ENCODE assay signal across 13 mouse cellular contexts in genomic region chr3:103256089-103256819, GRCm38 (mm10). TPM values are rescaled to one million over a fixed set of nuclear protein-coding genes. Genes with fewer than 3 reads are reported as not detected.
DNase-seq lines count a peak whose midpoint lies in the region; ATAC-seq and TF ChIP-seq lines count a peak whose summit lies in the region.
"Had no signal": no experiment of that assay in that cellular context is flagged by ENCODE, and none has a peak within 500 bp of the region (broad histone marks: within the 10 kb centered on the region; RNA-seq: fewer than 3 reads in every experiment).

No protein-coding gene starts in this region.

- intact Hi-C loops in heart, postnatal 10 days (cut with DNase I): no loop called here

- no peak overlapping the region for H3K9ac ChIP-seq in stomach, postnatal 0 days (ENCODE audit: low read length)
- H3K9ac ChIP-seq: limb, embryonic 15.5 days had no signal

- WGBS in lung, adult 2 months: 19% methylated on average over 10 of the region's 10 CpGs
- WGBS in stomach, postnatal 0 days: 37% methylated on average over 10 of the region's 10 CpGs
- WGBS in limb, embryonic 10.5 days: 66% methylated on average over 10 of the region's 10 CpGs

- H3K4me3 ChIP-seq in lung, adult 2 months (replicated peaks; ENCODE audit: extremely low read depth, low read depth, low read length): no peak overlapping the region
- no peak overlapping the region for H3K4me3 ChIP-seq in stomach, postnatal 0 days (ENCODE audit: low read depth, low read length)
- no peak overlapping the region for H3K4me3 ChIP-seq in limb, embryonic 10.5 days
- H3K4me3 ChIP-seq: gastrocnemius, adult 2 months; limb, embryonic 15.5 days had no signal

- no peaks in the 10 kb centered on the region for H3K27me3 ChIP-seq in stomach, postnatal 0 days (ENCODE audit: control insufficient read depth, insufficient read depth, low read length)
- H3K27me3 ChIP-seq in limb, embryonic 10.5 days (ENCODE audit: low read depth, poor library complexity, severe bottlenecking): no peaks in the 10 kb centered on the region
- H3K27me3 ChIP-seq: limb, embryonic 15.5 days had no signal

- peak; percentile 23 to 49 for DNase-seq in urinary bladder, adult 18-20 months (ENCODE audit: low spot score in 2 of 2)
- no peak for DNase-seq in urinary bladder, postnatal 10 days (ENCODE audit: low spot score)
- DNase-seq in heart, postnatal 10 days: peak; percentile 2 to 3
- peak; percentile 26 for DNase-seq in lung, adult 2 months
- peak; percentile 74 for DNase-seq in stomach, postnatal 0 days (ENCODE audit: low spot score)
- DNase-seq in cerebellum, adult 11 months: no peak
- no peak for DNase-seq in adrenal gland, adult 8-10 months
- DNase-seq in limb, embryonic 10.5 days (ENCODE audit: low spot score): no peak
- DNase-seq: cerebellum, adult 8-10 months; gastrocnemius, adult 2 months; kidney, adult 11 months; right cerebral cortex, adult 18-20 months had no signal

- no peaks in the 10 kb centered on the region for H3K9me3 ChIP-seq in stomach, postnatal 0 days (ENCODE audit: control insufficient read depth, low read length)
- no peaks in the 10 kb centered on the region for H3K9me3 ChIP-seq in limb, embryonic 10.5 days (replicated peaks)
- H3K9me3 ChIP-seq: limb, embryonic 15.5 days had no signal

- H3K4me2 ChIP-seq in stomach, postnatal 0 days (replicated peaks; ENCODE audit: low read depth): no peak overlapping the region
- H3K4me2 ChIP-seq: limb, embryonic 15.5 days had no signal

- no peak for TF ChIP-seq EP300 in stomach, postnatal 0 days (optimal IDR thresholded peaks at IDR 0.05)

- H3K4me1 ChIP-seq in lung, adult 2 months (ENCODE audit: control insufficient read depth, insufficient read depth, low read length): no peaks in the 10 kb centered on the region
- no peaks in the 10 kb centered on the region for H3K4me1 ChIP-seq in stomach, postnatal 0 days (replicated peaks; ENCODE audit: control insufficient read depth, insufficient read depth)
- H3K4me1 ChIP-seq in limb, embryonic 10.5 days: peaks cover 7% of the 10 kb centered on the region; the same call in 1 of the 2 replicates
- H3K4me1 ChIP-seq: limb, embryonic 15.5 days had no signal

- peak overlapping the region; percentile 53 for H3K27ac ChIP-seq in stomach, postnatal 0 days (replicated peaks)
- H3K27ac ChIP-seq in limb, embryonic 10.5 days: no peak overlapping the region
- H3K27ac ChIP-seq: gastrocnemius, adult 2 months; limb, embryonic 15.5 days had no signal

- no peaks in the 10 kb centered on the region for H3K36me3 ChIP-seq in stomach, postnatal 0 days (ENCODE audit: control insufficient read depth, insufficient read depth, low read length)
- H3K36me3 ChIP-seq in limb, embryonic 10.5 days: no peaks in the 10 kb centered on the region
- H3K36me3 ChIP-seq: limb, embryonic 15.5 days had no signal

- peak; percentile 98 for ATAC-seq in stomach, postnatal 0 days (ENCODE audit: low FRiP score, low TSS enrichment)

- TF ChIP-seq CTCF in lung, adult 2 months (IDR thresholded peaks at IDR 0.05; ENCODE audit: insufficient read depth, low read length): no peak
- TF ChIP-seq CTCF in stomach, postnatal 0 days (IDR thresholded peaks at IDR 0.05; ENCODE audit: low read depth): no peak

- TF ChIP-seq POLR2A in lung, adult 2 months (IDR thresholded peaks at IDR 0.05; ENCODE audit: borderline replicate concordance, extremely low read depth, low read depth, low read length): 0 out of 2 replicates have a peak, but pooled peaks have one; percentile 5

RNA-seq across cellular contexts. Expression of gene Trim33, which starts 22.8 kb away (rescaled TPM):
- 10 to 100 TPM; 19.3 to 21.2 TPM for total RNA-seq in heart, postnatal 10 days (2021)
- 8.0 and 9.7 TPM in 2 replicates for polyA plus RNA-seq in lung, adult 2 months (2012; rRNA removed)
- polyA plus RNA-seq in stomach, postnatal 0 days (2015; fragmentation: Nextera tagmentation; extraction: Ambion mirVana): 7.3 and 7.5 TPM in 2 replicates
- total RNA-seq in adrenal gland, adult 8-10 months (2022): 10 to 100 TPM; 36.0 to 50.9 (median 46.6) TPM
- polyA plus RNA-seq in limb, embryonic 10.5 days (2016; fragmentation: Nextera tagmentation; extraction: Ambion mirVana): 34.0 and 36.3 TPM in 2 replicates

Comparison
In these comparisons a context has a peak if more than half of its experiments do, and no peak if none do; other contexts are left out.
1. DNase-seq: peak in urinary bladder, adult 18-20 months (2 of 2), heart, postnatal 10 days (2 of 2), lung, adult 2 months (single experiment) and stomach, postnatal 0 days (single experiment); none in urinary bladder, postnatal 10 days (single experiment), cerebellum, adult 11 months (single experiment), adrenal gland, adult 8-10 months (single experiment) and limb, embryonic 10.5 days (single experiment).